Mouse (Mus musculus): ENCODE measurements around the gene Gnptab. TPM values are rescaled to one million over a fixed set of nuclear protein-coding genes. Genes with fewer than 3 reads are reported as not detected.
A peak's percentile ranks its signal among the peaks of the same experiment; 100 is the strongest.
"Not testable (repeated sequence)": the region's sequence is repeated elsewhere in the genome, so short reads cannot be mapped to it uniquely, and the experiment has no call there.

The Gnptab gene
- total RNA-seq (2021): 10 to 100 TPM; 71.5 to 80.8 TPM

DNA sequence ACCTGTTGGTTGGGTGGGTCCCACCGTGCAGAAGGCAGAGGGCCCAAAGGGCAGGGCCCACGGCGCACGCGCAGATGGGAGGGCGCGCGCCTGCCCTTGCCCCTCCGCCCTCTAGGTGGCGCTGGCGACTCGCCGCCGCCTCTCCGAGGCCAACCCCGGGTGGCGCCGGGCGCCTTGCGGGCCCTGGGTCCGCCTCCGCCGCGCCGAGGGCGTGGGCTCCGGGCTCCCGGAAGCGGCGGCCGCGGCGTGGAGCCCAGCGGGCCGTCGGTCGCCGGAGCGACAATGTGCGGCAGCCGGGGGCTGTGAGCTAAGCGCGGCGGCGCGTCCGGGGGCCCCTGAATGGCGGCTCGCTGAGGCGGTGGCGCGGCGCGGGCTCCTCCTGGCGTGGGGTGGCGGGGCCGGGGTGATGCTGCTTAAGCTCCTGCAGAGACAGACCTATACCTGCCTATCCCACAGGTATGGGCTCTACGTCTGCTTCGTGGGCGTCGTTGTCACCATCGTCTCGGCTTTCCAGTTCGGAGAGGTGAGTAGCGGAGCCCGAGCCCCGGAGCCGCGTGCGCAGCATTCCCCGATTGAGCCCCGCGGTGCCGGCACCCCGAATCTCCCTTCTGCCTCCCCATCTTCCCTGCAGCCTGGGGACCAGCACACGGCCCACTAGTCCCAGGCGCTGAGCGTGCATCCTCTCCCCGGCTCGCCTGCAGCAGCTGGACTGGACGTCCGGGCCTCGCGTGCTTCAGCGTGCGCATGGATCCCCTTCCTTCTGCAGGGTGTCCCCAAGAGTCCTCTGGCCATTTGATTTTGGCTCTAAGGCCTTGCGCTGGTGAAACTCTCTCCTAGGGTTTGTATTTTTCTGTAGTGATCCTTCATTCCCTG lies at the start of gene Gnptab, which contains the start of gene Dram1:
TSS of gene Gnptab (plus strand) at position 120 of the 873 bp plus-strand sequence.
TSS of gene Dram1 (minus strand) at position 68 of the 873 bp plus-strand sequence.
- peak; percentile 88 to 90 for DNase-seq

DNA sequence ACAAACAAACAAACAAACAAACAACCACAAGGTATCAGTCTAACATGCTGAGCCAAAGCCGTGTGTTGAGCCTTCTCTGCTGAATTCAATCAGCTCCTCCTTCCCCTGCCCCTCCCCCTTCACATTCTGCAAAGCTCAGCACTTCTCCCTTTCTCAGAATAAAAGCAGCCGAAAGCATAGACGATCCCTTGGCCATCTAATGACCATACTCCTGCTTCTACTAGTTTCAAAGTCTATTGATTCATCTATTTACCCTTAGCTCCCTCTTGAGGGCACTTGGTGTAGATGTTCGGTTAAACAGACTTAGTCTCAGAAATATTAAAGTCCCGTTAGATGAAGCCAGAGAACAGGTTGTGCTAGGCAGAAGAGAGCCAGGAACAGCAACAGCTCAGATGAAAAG lies 48.2 kb upstream of the Gnptab start:
- DNase-seq: no peak

GRCm38 (mm10) chr10:88340660-88341059 lies 38.3 kb upstream of the Gnptab start:
- no peak for DNase-seq

DNA sequence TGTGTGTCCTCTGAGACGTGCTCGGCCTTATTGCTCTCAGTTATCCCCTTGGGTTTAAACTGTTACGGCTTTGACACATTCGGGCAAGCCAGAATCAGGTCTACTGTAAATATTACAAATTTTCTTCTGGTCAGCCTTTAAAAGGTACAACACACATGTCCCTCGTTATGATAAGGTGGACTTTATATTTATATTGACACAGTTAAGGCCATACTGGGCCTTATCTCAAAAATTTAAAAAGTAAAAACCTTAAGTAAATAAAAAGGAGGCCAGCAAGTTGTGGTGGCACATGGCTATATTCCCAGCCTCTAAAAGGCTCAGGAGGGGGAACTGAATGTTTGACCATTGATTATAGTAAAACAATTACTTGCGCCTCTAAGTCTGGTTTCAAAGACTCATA lies 37.6 kb upstream of the Gnptab start:
- no peak for DNase-seq

GRCm38 (mm10) chr10:88345899-88346401 lies 33.0 kb upstream of the Gnptab start:
- DNase-seq: no peak

- DNase-seq: no peak
Observed at GRCm38 (mm10) chr10:88346454-88347245, 32.3 kb upstream of the Gnptab start.

DNA sequence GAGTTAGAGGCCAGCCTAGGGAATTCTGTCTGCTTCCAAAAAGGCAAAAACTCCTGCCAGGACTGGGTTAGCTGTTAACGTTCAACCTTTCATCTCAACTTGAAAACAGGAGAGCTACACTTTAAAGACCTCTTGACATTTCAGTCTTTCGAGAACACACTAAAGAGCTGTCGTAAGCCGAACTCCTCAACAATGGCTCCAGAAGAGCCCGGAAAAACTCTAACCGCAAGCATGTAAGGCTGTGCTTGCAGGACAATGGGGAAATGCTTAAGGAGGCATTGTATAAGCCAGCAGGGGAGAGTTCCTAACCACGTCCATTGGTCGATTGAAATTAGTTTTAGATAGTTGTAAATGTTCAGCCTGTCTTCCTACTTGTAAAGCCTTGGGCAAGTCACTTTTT lies 29.1 kb upstream of the Gnptab start:
- no peak for DNase-seq

DNA sequence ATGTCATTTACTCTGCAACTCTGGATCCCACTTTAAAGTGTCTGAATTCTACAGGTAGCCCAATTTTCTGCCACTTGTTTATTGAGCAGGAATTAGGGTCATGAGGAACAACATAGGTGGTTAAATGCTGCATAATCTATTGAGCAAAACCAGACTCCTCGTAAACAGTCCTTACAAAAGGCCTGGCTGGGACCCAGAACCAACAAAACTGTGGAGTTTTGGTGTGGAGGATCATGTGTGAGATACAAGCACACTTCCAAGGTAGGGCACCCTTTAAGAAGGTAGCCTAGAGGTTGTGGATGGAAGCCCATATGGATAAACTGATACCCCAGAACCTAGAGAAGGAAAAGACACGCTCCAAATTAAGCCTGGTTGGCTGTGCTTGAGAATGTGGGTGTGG lies 28.2 kb upstream of the Gnptab start:
- DNase-seq: no peak

DNA sequence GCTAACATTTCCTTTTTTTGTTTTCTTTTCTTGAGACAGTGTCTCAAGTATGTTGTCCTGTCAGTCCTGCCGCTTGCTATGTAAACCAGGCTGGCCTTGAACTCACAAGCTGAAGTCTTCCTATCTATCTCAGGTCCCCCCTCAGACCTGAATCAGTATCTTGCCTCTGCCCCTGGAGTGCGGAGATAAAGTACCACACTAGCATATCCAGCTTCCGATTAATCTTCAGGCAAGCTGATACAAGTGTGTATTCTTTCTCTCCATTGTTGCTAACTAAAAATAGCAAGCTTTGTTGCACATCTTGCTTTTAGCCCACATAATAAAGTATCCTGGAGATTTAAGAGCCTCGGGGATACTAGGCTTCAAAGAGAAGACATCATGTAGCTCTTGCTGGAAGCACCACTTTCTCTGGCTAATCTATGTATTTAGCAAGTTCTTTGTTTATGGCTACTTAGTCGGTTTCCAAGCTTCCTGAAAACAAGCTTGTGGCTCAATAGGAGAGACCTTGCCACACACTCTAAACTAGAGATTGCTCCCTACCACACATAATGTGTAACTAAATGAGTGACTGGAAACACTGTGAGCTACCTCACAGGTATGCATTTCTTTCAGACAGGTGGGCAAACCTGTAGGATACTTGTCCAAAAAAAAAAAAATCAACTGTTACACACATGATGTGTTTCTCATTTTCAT lies 27.4 kb upstream of the Gnptab start:
- DNase-seq: no peak

- no peak for DNase-seq
Observed at GRCm38 (mm10) chr10:88352549-88352948, 26.4 kb upstream of the Gnptab start.

- DNase-seq: no peak
Observed at GRCm38 (mm10) chr10:88354599-88354998, 24.3 kb upstream of the Gnptab start.

GRCm38 (mm10) chr10:88356114-88356982 lies 22.6 kb upstream of the Gnptab start:
- DNase-seq: no peak

DNA sequence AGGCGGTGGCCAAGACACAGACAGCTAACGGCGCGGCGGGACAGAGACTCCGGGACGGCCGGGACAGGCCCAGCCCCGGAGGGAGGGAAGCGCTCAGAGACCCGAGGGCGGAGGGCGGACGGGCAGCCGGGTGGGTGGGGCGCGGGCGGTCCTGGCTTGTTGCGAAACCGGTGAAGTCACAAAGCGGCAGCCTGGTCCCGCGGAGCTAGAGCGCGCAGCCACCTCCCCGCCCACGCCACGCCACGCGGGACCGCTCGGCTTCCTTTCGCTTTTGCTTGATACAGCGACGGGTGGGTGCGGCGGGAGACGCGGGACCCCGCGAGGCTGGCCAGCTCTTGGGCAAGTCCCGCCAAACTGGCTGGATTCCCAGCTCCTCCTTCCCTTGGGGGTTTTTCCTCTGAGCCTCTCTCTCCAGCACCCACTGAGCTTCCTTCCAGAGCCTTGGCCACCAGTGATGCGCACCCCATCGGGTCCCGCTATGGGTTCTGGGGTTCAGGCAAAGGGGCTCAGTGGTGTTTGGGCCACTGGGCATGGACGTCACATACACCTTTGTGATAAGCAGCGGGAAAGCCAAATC lies 21.9 kb upstream of the Gnptab start:
- DNase-seq: peak; percentile 51

DNA sequence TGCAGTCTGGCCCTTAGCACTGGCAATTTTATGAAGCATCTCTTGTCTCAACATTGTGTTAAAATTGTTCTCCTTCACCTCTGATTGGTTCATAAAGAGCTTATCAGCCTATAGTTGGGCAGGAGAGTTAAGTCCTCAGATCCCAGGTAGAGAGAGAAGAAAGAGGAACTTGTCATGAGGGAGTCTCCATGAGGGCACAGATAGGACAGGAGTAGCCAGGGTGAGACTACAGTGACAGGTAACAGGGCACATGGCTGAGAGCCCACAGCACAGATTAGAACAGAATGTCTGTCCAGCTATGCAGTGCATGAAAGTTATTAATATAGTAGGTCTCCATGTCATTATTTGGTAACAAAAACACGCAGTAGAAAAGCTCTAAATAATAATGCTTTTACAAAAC lies 16.7 kb upstream of the Gnptab start:
- no peak for DNase-seq

GRCm38 (mm10) chr10:88364221-88364620 lies 14.7 kb upstream of the Gnptab start:
- DNase-seq: no peak

GRCm38 (mm10) chr10:88369233-88369632 lies 9.7 kb upstream of the Gnptab start:
- DNase-seq: no peak

DNA sequence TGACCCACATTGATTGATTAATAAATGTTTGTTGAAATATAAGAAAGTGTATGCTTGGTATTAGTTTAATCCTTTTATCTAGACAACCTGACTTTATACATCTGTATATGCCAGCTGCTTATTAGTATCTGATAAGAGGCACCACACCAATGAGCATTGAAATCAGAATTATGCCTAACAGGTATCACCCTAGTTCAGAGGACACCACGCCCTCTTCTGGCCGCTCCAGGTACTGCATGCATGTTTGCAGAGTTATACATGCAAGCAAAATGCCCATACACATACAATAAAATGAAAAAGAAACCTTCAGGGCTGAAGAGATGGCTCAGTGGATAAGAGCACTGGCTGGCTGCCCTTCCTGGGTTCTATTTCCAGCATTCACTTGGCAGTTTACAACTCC lies 7.1 kb upstream of the Gnptab start:
- no peak for DNase-seq

DNA sequence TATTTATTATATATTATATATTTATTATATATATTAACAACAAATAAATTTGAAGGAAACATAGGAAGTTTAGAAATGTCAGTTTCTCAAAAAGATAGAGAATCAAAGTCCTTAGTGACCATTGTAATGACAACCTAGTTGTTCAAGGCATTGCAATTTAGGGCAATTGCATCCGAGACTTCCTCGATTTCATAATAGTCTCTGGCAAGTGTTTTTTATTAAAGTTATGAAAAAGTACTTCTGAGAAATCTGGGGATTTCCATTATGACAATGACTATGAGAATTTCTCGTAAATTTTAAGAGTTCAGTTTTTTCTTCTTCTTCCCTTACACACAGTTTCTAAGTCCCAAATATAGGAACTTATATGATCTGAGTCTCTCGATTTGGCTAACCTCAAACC lies 6.5 kb upstream of the Gnptab start:
- no peak for DNase-seq

DNA sequence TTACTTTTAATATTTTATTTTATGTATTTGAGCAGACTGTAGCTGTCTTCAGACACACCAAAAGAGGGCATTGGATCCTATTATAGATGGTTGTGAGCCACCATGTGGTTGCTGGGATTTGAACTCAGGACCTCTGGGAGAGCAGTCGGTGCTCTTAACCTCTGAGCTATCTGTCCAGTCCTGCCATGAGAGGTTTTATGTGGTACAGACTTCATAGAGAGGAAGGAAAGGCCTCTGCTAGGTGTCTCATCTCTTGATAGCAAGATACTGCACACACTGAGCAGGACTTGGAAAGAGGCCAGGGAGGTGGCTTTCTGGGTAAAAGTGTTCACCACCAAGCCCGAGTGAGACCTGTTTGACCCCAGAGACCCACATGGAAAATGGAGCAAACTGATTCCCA lies 6.0 kb upstream of the Gnptab start:
- not testable (repeated sequence) for DNase-seq

GRCm38 (mm10) chr10:88374984-88375383 lies 3.9 kb upstream of the Gnptab start:
- no peak for DNase-seq

DNA sequence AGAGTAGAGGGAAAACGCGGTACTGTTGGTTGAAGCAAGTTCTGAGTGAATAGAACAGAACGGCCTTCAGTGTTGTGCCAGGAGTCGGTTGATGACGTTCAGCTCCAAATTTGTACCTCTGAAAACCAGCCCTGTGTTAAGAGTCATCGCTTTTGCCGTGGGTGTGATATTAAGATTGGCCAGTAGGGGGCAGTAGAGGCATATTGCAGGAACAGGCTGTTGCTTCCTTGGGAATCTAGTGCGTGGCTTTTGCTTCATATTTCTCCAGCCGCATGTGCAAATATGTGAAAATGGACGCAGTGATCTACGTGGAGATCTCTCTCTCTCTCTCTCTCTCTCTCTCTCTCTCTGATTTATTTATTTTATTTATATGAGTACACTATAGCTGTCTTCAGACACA lies 2.2 kb upstream of the Gnptab start:
- peak; percentile 89 to 94 for DNase-seq
